Mouse (Mus musculus): ENCODE measurements around the gene Wdr90. TPM values are rescaled to one million over a fixed set of nuclear protein-coding genes. Genes with fewer than 3 reads are reported as not detected.
A peak's percentile ranks its signal among the peaks of the same experiment; 100 is the strongest.
"Not testable (repeated sequence)": the region's sequence is repeated elsewhere in the genome, so short reads cannot be mapped to it uniquely, and the experiment has no call there.

Gene Wdr90
- polyA plus RNA-seq, 1 experiment from 2014 or later: 14.0 TPM

DNA sequence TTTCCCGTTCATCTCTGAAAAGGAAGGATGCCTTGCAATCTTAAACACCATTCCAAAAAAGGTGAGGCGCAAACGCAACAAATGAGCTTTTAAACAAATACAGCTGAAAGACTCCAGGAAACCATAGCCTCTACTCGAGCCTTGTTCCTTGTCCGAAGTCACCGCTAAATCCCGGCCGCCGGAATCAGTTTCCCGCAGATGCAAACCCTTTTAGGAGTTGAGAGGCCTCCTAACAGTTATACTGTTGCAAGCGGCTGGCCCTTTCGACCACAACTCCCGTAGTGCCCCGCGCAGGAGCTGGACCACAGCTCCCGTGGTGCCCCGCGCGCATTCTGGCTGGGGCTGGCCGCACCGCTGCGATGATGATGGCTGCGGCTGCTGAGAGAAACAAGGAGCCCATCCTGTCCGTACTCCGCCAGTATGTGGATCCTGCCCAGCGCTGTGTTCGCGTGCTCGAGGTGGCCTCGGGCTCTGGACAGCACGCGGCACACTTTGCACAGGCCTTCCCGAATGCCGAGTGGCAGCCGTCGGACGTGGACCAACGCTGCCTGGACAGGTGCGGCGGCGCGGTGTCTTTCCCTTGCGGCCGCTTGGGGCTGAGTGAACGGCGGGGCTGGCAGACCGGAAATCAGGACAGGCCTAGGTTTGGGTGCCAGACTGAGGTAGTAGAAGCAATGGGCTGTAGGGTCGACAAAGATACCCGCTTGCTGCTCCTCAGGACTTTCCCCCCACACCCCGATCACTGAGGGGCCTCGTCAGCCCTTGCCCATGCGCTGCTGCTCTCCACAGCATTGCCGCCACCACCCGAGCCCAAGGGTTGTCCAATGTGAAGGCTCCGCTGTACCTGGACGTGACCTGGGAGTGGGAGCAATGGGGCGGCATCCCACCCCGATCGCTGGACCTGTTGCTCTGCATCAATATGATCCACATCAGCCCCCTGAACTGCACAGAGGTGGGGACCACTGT lies 14.2 kb upstream of the Wdr90 start:
- Histone ChIP-seq H3K9me3 (no peaks in the 10 kb centered on the region), H3K9ac (peak overlapping the region; percentile 66), H3K27ac (peak overlapping the region; percentile 94), H3K27me3 (replicated peaks) (no peaks in the 10 kb centered on the region), H3K4me3 (replicated peaks) (peak overlapping the region; percentile 64), H3K4me1 (replicated peaks) (peaks cover 22% of the 10 kb centered on the region), H3K4me2 (replicated peaks) (peak overlapping the region; percentile 88), H3K36me3 (peaks cover 9% of the 10 kb centered on the region; the same call in 1 of the 2 replicates)
- peak; percentile 95 for ATAC-seq
- WGBS: 1% methylated on average over 59 of the region's 59 CpGs

GRCm38 (mm10) chr17:25874721-25875170 lies 13.4 kb upstream of the Wdr90 start, which contains the start of gene Mettl26:
Gene Mettl26 (plus strand): TSS chr17:25875074.
- Histone ChIP-seq H3K4me2 (replicated peaks) (peak within 1 kb of the TSS; percentile 88), H3K36me3 (peaks cover 9% of the 10 kb centered on the region; the same call in 1 of the 2 replicates), H3K9me3 (no peaks in the 10 kb centered on the region), H3K27me3 (replicated peaks) (no peaks in the 10 kb centered on the region), H3K4me3 (replicated peaks) (peak within 1 kb of the TSS; percentile 64), H3K27ac (peak within 1 kb of the TSS; percentile 94), H3K4me1 (replicated peaks) (peaks cover 19% of the 10 kb centered on the region), H3K9ac (peak within 1 kb of the TSS; percentile 66)
- peak; percentile 87 for ATAC-seq
- WGBS: under 1% methylated on average over 25 of the region's 25 CpGs

GRCm38 (mm10) chr17:25874148-25874720 lies 12.9 kb upstream of the Wdr90 start:
- Histone ChIP-seq H3K27ac (peak overlapping the region; percentile 56; the same call in 1 of the 2 replicates), H3K4me1 (replicated peaks) (peaks cover 19% of the 10 kb centered on the region), H3K4me3 (replicated peaks) (peak overlapping the region; percentile 64), H3K4me2 (replicated peaks) (peak overlapping the region; percentile 88), H3K36me3 (peaks cover 9% of the 10 kb centered on the region; the same call in 1 of the 2 replicates), H3K9ac (peak overlapping the region; percentile 48), H3K27me3 (replicated peaks) (no peaks in the 10 kb centered on the region), H3K9me3 (no peaks in the 10 kb centered on the region)
- no peak for ATAC-seq
- WGBS: 7% methylated on average over 14 of the region's 14 CpGs

DNA sequence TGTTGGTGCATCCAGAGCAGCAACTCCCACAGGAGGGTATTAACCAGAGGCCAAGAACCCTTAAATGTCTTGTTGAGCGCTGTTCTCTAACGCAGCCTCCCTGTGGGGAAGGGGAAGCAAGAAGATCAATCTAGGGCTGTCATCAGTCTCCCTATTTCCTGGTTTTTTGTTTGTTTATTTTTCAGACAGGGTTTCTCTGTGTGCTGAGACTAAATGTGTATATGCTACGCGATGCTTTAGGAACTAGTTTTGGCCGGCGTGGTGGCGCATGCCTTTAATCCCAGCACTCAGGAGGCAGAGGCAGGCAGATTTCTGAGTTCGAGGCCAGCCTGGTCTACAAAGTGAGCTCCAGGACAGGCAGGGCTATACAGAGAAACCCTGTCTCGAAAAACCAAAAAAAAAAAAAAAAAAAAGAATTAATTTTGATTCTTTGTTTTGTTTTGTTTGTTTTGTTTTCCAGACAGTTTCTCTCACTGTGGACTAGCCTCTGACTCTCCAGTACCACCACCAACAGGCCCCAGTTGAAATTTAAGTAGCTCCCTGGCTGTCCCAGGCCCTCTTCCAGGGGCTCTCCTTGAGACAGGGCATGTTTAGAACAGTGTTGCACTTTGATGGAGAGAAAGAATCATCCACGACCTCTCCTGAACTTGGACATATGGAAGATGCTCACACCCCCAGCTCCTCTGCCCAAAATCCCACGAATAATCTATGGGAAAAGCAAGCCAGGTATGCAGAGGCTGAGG lies 12.3 kb upstream of the Wdr90 start:
- H3K9ac ChIP-seq: no peak overlapping the region
- H3K27me3 ChIP-seq (replicated peaks): no peaks in the 10 kb centered on the region
- H3K4me2 ChIP-seq (replicated peaks): peak overlapping the region; percentile 88
- H3K4me1 ChIP-seq (replicated peaks): peaks cover 19% of the 10 kb centered on the region
- H3K4me3 ChIP-seq (replicated peaks): 0 out of 2 replicates have a peak overlapping the region, but pooled peaks have one; percentile 64
- H3K27ac ChIP-seq: no peak overlapping the region
- H3K9me3 ChIP-seq: no peaks in the 10 kb centered on the region
- 79% methylated on average over 11 of the region's 11 CpGs for WGBS
- no peak for ATAC-seq
- peaks cover 8% of the 10 kb centered on the region; the same call in 1 of the 2 replicates for H3K36me3 ChIP-seq

GRCm38 (mm10) chr17:25872676-25873075 lies 11.4 kb upstream of the Wdr90 start:
- no peak for ATAC-seq
- Histone ChIP-seq H3K4me1 (replicated peaks) (peaks cover 22% of the 10 kb centered on the region), H3K27me3 (replicated peaks) (no peaks in the 10 kb centered on the region), H3K9ac (no peak overlapping the region), H3K4me3 (replicated peaks) (no peak overlapping the region), H3K36me3 (0 out of 2 replicates have a peak, but pooled peaks cover 1% of the 10 kb centered on the region), H3K27ac (no peak overlapping the region), H3K9me3 (no peaks in the 10 kb centered on the region), H3K4me2 (replicated peaks) (no peak overlapping the region)
- 79% methylated on average over 3 of the region's 3 CpGs for WGBS

- not testable (repeated sequence) for H3K9me3 ChIP-seq; H3K27me3 ChIP-seq (replicated peaks); ATAC-seq; H3K9ac ChIP-seq; H3K4me2 ChIP-seq (replicated peaks); H3K36me3 ChIP-seq; H3K27ac ChIP-seq; H3K4me3 ChIP-seq (replicated peaks)
- peaks cover 21% of the 10 kb centered on the region for H3K4me1 ChIP-seq (replicated peaks)
These were observed 10.3 kb upstream of the Wdr90 start for GRCm38 (mm10) chr17:25871566-25871965.

DNA sequence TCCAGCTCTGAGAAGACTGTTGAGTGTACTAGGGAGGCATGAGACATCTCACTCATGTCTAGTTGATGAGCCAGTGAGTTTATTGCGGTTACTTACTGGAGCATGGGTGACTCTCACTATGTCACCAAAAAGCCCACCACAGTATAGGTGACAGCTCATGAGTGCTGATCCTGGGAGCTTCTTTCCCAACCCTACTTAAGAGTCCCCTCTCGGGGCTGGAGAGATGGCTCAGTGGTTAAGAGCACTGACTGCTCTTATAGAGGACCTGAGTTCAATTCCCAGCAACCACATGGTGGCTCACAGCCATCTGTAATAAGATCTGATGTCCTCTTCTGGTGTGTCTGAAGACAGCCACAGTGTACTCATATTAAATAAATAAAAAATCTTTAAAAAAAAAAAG lies 8.7 kb upstream of the Wdr90 start:
- no peak overlapping the region for H3K27ac ChIP-seq
- ATAC-seq: no peak

DNA sequence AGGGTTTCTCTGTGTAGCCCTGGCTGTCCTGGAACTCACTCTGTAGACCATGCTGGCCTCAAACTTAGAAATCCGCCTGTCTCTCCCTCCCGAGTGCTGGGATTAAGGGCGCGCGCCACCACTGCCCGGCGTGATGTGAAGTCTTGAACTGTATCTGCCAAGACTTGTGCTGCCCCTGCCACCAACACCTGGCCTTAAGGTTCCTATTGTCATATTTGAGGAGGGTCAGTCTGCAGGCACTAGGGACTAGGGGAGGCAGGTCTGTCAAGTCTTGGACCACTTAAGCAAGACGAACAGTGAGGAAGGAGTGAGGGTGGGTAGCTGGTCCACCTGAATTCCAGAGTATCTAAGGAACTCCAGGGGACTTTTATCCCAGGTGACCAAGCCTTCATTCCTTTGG lies 8.2 kb upstream of the Wdr90 start:
- Histone ChIP-seq H3K27me3 (replicated peaks) (no peaks in the 10 kb centered on the region), H3K27ac (no peak overlapping the region), H3K9me3 (no peaks in the 10 kb centered on the region), H3K4me2 (replicated peaks) (no peak overlapping the region), H3K9ac (no peak overlapping the region), H3K4me3 (replicated peaks) (no peak overlapping the region), H3K4me1 (replicated peaks) (peaks cover 15% of the 10 kb centered on the region; the same call in 1 of the 2 replicates), H3K36me3 (no peaks in the 10 kb centered on the region)
- no peak for ATAC-seq
- 85% methylated on average over 8 of the region's 8 CpGs for WGBS

More for the DNA sequence above, 8.7 kb upstream of the Wdr90 start:
- H3K4me1 ChIP-seq (replicated peaks): peaks cover 15% of the 10 kb centered on the region; the same call in 1 of the 2 replicates
- 87% methylated on average over 2 of the region's 2 CpGs for WGBS
- H3K9ac ChIP-seq: no peak overlapping the region
- no peaks in the 10 kb centered on the region for H3K27me3 ChIP-seq (replicated peaks)
- H3K9me3 ChIP-seq: no peaks in the 10 kb centered on the region
- H3K4me3 ChIP-seq (replicated peaks): no peak overlapping the region
- no peak overlapping the region for H3K4me2 ChIP-seq (replicated peaks)
- no peaks in the 10 kb centered on the region for H3K36me3 ChIP-seq

- H3K36me3 ChIP-seq: no peaks in the 10 kb centered on the region
- no peaks in the 10 kb centered on the region for H3K9me3 ChIP-seq
- peak within 1 kb of the TSS; percentile 74 for H3K27ac ChIP-seq
- H3K9ac ChIP-seq: peak within 1 kb of the TSS; percentile 67
- WGBS: under 1% methylated on average over 24 of the region's 24 CpGs
- ATAC-seq: peak; percentile 92
- H3K27me3 ChIP-seq (replicated peaks): no peaks in the 10 kb centered on the region
- H3K4me2 ChIP-seq (replicated peaks): peak within 1 kb of the TSS; percentile 87
- H3K4me3 ChIP-seq (replicated peaks): peak within 1 kb of the TSS; percentile 66
- 0 out of 2 replicates have a peak, but pooled peaks cover 10% of the 10 kb centered on the region for H3K4me1 ChIP-seq (replicated peaks)
These were observed 7.4 kb upstream of the Wdr90 start, which contains the start of gene Mcrip2 for GRCm38 (mm10) chr17:25868601-25869191. Gene Mcrip2 (minus strand): TSS chr17:25868764.

GRCm38 (mm10) chr17:25867836-25868600 lies 6.7 kb upstream of the Wdr90 start:
- peak; percentile 52 for ATAC-seq

DNA sequence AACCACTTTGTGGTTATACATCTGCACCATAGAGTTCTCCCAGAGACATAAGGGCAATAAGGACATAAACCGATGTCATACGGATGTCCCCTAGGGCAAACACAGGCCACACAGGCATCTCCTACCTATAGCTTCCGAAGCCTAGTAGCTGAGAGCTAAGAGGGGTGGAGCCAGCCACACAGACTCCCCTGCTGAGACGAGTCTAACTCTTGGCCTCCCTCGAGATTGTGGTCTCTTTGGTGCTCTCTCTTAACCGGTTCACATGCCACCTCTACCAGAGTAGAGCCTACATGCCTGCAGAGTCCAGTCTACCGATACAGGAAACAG lies 6.2 kb upstream of the Wdr90 start:
- H3K9ac ChIP-seq: peak overlapping the region; percentile 67; the same call in 1 of the 2 replicates
- no peaks in the 10 kb centered on the region for H3K36me3 ChIP-seq
- peak overlapping the region; percentile 87 for H3K4me2 ChIP-seq (replicated peaks)
- H3K4me3 ChIP-seq (replicated peaks): peak overlapping the region; percentile 66
- H3K27me3 ChIP-seq (replicated peaks): no peaks in the 10 kb centered on the region
- no peaks in the 10 kb centered on the region for H3K9me3 ChIP-seq
- H3K27ac ChIP-seq: peak overlapping the region; percentile 74; the same call in 1 of the 2 replicates
- 10% methylated on average over 7 of the region's 7 CpGs for WGBS
- H3K4me1 ChIP-seq (replicated peaks): 0 out of 2 replicates have a peak, but pooled peaks cover 10% of the 10 kb centered on the region
- ATAC-seq: peak; percentile 16; the same call in 1 of the 2 replicates

More at GRCm38 (mm10) chr17:25867836-25868600, 6.7 kb upstream of the Wdr90 start:
- Histone ChIP-seq H3K27me3 (replicated peaks) (no peaks in the 10 kb centered on the region), H3K9me3 (no peaks in the 10 kb centered on the region), H3K36me3 (no peaks in the 10 kb centered on the region), H3K4me1 (replicated peaks) (0 out of 2 replicates have a peak, but pooled peaks cover 10% of the 10 kb centered on the region), H3K4me3 (replicated peaks) (peak overlapping the region; percentile 66), H3K27ac (peak overlapping the region; percentile 74), H3K9ac (peak overlapping the region; percentile 67), H3K4me2 (replicated peaks) (peak overlapping the region; percentile 87)
- WGBS: under 1% methylated on average over 42 of the region's 42 CpGs
